Mouse (Mus musculus): ENCODE measurements at regions not wholly inside any gene's neighbourhood (a gene's known extent, or its start where the extent isn't known, plus 50 kb on each side); places are given as distances from the start of the nearest gene placed in this dataset.

DNA sequence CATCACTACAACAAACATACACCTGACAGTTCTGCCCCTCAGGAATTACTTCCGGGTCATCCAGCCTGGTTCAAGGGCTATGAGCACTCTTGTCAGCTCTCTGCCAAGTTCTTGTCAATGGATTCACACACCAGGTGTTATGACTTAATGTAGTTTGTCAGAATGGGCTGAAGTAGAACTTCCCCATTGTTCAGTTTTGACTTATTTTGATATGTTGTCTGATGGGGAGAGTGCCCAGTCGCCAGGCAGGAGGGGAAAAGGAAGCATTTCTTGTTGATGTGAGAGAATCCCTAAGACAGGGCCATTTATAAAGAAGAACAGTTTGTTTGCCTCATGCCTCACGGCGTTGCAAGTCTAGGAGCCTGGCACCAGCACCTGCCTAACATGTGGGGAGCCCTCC, 52.0 kb upstream of the Cpeb4 start:
- no peak for DNase-seq (ENCODE audit: low spot score in 2 of 2)

DNA sequence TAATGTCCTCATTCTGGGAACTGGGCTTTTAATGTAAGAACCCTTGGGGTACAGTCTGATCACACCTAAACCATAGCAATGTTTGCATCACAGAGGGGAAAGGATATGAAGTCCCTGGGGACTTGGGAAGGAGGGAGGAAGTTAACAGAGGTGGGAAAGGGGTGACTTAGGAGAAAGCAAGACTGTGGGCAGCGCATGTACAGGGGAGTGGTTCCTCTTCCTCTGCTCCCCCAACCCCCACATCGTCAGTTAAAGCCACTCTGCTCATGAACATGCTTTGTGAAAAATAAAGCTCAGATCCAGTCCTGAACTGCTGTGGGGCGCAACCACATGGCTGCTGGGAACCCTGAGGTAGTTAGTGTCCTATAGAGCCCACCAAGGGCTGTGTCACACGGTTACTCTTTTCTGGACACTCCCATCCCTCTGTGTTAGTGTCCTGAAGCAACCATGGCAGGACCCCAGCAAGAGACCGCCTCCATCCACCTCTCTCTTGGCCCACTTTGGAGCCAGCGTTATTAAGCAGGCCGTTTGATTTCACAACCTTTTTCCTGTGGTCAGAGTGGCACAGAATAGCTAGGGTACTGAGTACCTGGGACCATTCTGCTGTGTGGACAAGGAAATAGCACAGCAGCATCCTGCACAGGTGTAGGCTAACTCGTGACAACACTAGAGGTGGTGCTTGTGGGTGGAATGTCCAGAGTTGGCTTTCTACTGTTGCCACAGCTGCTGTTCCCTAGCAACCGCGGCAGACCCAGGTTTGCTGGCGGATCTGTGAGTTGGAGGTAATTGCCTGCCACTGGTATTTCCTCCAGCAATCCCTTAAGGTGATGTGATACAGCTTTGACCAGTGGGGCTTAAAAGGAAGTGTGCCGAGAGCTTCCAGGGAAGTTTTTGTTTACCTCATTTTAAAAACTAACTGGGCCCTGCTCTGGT, 50.3 kb upstream of the Cpeb4 start:
- no peak for DNase-seq (ENCODE audit: low spot score in 2 of 2)
